Mouse (Mus musculus): ENCODE results near the gene Gm4214. TPM values are rescaled to one million over a fixed set of nuclear protein-coding genes. Genes with fewer than 3 reads are reported as not detected.
"Not testable (repeated sequence)": the region's sequence is repeated elsewhere in the genome, so short reads cannot be mapped to it uniquely, and the experiment has no call there.

Gene Gm4214
- polyA plus RNA-seq (2015; fragmentation: Nextera tagmentation; extraction: Ambion mirVana) = not detected in 2 replicates

GRCm38 (mm10) chr7:22984573-22984972, at the start of gene Gm4214:
Gene Gm4214 (minus strand): TSS chr7:22984673.
- not testable (repeated sequence) for H3K27me3 ChIP-seq (replicated peaks; ENCODE audit: control insufficient read depth, insufficient read depth, low read length); H3K9me3 ChIP-seq (ENCODE audit: control insufficient read depth); H3K4me3 ChIP-seq (ENCODE audit: low read depth, low read length); H3K36me3 ChIP-seq (ENCODE audit: control insufficient read depth, insufficient read depth); ATAC-seq; H3K4me2 ChIP-seq (replicated peaks; ENCODE audit: low read depth); H3K9ac ChIP-seq (ENCODE audit: low read depth, low read length); H3K4me1 ChIP-seq (replicated peaks; ENCODE audit: control insufficient read depth, insufficient read depth, low read length); H3K27ac ChIP-seq (ENCODE audit: low read depth, low read length)
- no CpG with 5 or more reads among the region's 5 CpGs for WGBS

GRCm38 (mm10) chr7:23019823-23020222, 35.4 kb upstream of the Gm4214 start, which contains the start of gene Gm4216:
Gene Gm4216 (minus strand): TSS chr7:23019923.
- not testable (repeated sequence) for ATAC-seq; H3K27me3 ChIP-seq (replicated peaks; ENCODE audit: control insufficient read depth, insufficient read depth, low read length); H3K9me3 ChIP-seq (ENCODE audit: control insufficient read depth); H3K4me2 ChIP-seq (replicated peaks; ENCODE audit: low read depth); H3K27ac ChIP-seq (ENCODE audit: low read depth, low read length); H3K4me3 ChIP-seq (ENCODE audit: low read depth, low read length); H3K9ac ChIP-seq (ENCODE audit: low read depth, low read length); H3K4me1 ChIP-seq (replicated peaks; ENCODE audit: control insufficient read depth, insufficient read depth, low read length); H3K36me3 ChIP-seq (ENCODE audit: control insufficient read depth, insufficient read depth)
- WGBS = no CpG with 5 or more reads among the region's 3 CpGs

Other genes starting within 250 kb of the Gm4214 start
- gene Vmn1r157, start 223.0 kb downstream of the Gm4214 start, polyA plus RNA-seq (2015; fragmentation: Nextera tagmentation; extraction: Ambion mirVana) = not detected in 2 replicates
- not detected in 2 replicates for gene Vmn1r158, start 193.9 kb downstream of the Gm4214 start, polyA plus RNA-seq (2015; fragmentation: Nextera tagmentation; extraction: Ambion mirVana)
- not detected in 2 replicates for gene Vmn1r159, start 141.1 kb downstream of the Gm4214 start, polyA plus RNA-seq (2015; fragmentation: Nextera tagmentation; extraction: Ambion mirVana)
- not detected in 2 replicates for gene Vmn1r160, start 113.4 kb downstream of the Gm4214 start, polyA plus RNA-seq (2015; fragmentation: Nextera tagmentation; extraction: Ambion mirVana)
- gene Gm4216, start 35.2 kb upstream of the Gm4214 start, polyA plus RNA-seq (2015; fragmentation: Nextera tagmentation; extraction: Ambion mirVana) = not detected in 2 replicates
- gene Vmn1r163, start 70.9 kb upstream of the Gm4214 start, polyA plus RNA-seq (2015; fragmentation: Nextera tagmentation; extraction: Ambion mirVana) = not detected in 2 replicates
- gene Gm8720, start 82.8 kb upstream of the Gm4214 start, polyA plus RNA-seq (2015; fragmentation: Nextera tagmentation; extraction: Ambion mirVana) = not detected in 2 replicates
- gene Gm10662, start 159.8 kb upstream of the Gm4214 start, polyA plus RNA-seq (2015; fragmentation: Nextera tagmentation; extraction: Ambion mirVana) = not detected in 2 replicates
- not detected in 2 replicates for gene Vmn1r165, start 232.7 kb upstream of the Gm4214 start, polyA plus RNA-seq (2015; fragmentation: Nextera tagmentation; extraction: Ambion mirVana)